Mouse (Mus musculus) activated CD4-positive, CD25-positive, alpha-beta regulatory T cell, adult 9 weeks (primary cell): ENCODE results near the gene Gpam. TPM values are rescaled to one million over a fixed set of nuclear protein-coding genes. Genes with fewer than 3 reads are reported as not detected.

Experiments
- polyA plus RNA-seq: library from polyadenylated mRNA; unstranded; fragments of 100-300 nt; shearing (Covaris generic); gene quantifications from one replicate; pipeline ENCODE4 v1.2.1, GENCODE M21; 2017

The Gpam gene
- polyA plus RNA-seq, result 1.6 TPM

DNA sequence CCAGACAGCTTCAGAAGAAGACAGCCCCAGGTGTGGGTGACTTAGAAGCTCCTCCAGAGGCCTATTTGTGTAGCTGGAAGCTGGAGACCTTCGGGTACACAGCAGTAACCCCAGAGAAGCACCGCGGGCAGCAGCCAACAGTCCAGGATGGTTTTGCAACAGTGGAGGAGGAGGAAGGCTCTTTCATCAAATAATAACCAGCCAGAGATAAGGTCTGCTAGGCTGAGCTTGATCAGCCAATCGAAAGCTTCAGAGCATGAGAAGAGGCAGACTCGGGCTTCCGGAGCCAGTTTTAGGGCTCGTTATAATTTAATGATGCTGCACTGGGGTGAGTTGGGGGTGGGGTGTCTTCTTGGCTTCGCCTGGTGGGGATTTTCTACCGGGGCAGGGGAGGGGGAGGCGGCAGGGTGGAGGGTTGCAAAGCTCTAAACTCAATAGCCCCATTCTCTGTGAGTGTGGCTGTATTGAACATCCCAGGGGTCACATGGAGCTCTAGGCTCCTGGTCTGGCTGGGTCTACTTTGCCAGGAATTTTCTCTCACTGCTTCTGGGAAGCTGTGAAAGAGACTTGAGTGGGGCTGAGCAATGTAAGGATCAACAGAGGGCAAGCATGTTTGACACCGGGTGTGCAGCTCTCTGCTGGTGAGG, at the start of gene Gpam:
Gene Gpam, minus strand, starts transcription at position 167 of the 647 bp plus-strand sequence.

Other genes starting within 250 kb of the Gpam start
- not detected for gene Tectb, start 53.5 kb upstream of the Gpam start, polyA plus RNA-seq
- gene Gucy2g, start 114.0 kb upstream of the Gpam start, polyA plus RNA-seq, result 0.21 TPM
- gene Acsl5, start 124.7 kb upstream of the Gpam start, polyA plus RNA-seq, result 163 TPM
- gene Zdhhc6, start 188.8 kb upstream of the Gpam start, polyA plus RNA-seq, result 74.7 TPM
- gene Vti1a, start 189.1 kb upstream of the Gpam start, polyA plus RNA-seq, result 70.4 TPM